ENCODE assay signal across 9 mouse cellular contexts in the genomic region with DNA sequence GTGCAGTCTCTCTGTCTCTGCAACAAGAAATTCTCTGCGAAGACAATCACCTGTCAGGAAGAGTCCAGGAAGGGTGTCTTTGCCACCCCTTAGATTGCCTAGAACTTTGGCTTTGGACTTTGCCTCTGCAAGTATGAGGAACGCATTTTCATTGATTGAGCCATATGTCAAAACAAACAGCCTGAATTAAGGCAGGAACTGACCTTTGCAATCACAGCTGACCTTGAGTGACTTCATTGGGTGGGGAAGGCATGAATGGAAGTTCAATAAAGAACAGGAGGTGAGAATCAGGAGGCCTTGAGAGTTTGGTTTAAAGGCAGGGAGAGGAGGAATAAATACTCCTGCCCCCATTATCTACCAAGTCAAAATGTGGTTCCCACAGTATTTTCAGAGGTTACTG. TPM values are rescaled to one million over a fixed set of nuclear protein-coding genes. Genes with fewer than 3 reads are reported as not detected.
DNase-seq lines count a peak whose midpoint lies in the region; ATAC-seq lines count a peak whose summit lies in the region.
"Had no signal": no experiment of that assay in that cellular context is flagged by ENCODE, and none has a peak within 500 bp of the region (broad histone marks: within the 10 kb centered on the region; RNA-seq: fewer than 3 reads in every experiment).

No protein-coding gene starts in this region.

- no peaks in the 10 kb centered on the region for H3K36me3 ChIP-seq in hindbrain, embryonic 14.5 days (replicated peaks; ENCODE audit: control insufficient read depth, insufficient read depth)
- no peaks in the 10 kb centered on the region for H3K36me3 ChIP-seq in midbrain, embryonic 10.5 days

- WGBS in hindbrain, embryonic 14.5 days = 68% methylated on average over 2 of the region's 2 CpGs
- WGBS in midbrain, embryonic 10.5 days = 68% methylated on average over 2 of the region's 2 CpGs

- DNase-seq in cerebellum, adult 9-10 months = peak; percentile 28
- no peak for DNase-seq in cerebellum, postnatal 4 days (ENCODE audit: low spot score in 2 of 2)
- DNase-seq in R1 (ENCODE audit: low read depth, low spot score) = peak; percentile 17
- DNase-seq in hindbrain, embryonic 14.5 days (ENCODE audit: low spot score) = no peak
- no peak for DNase-seq in midbrain, embryonic 10.5 days (ENCODE audit: low spot score)
- no peak for DNase-seq in embryo, embryonic 10 days (ENCODE audit: low spot score)
- no peak for DNase-seq in right cerebral cortex, adult 18-20 months
- DNase-seq: gastrocnemius, postnatal 14 days had no signal

- H3K9ac ChIP-seq in hindbrain, embryonic 14.5 days = peak overlapping the region; percentile 97; the same call in 1 of the 2 replicates

- H3K4me1 ChIP-seq in hindbrain, embryonic 14.5 days (replicated peaks; ENCODE audit: control insufficient read depth, insufficient read depth, low read length) = peaks cover 17% of the 10 kb centered on the region; the same call in 1 of the 2 replicates
- peaks cover 28% of the 10 kb centered on the region for H3K4me1 ChIP-seq in midbrain, embryonic 10.5 days

- no peaks in the 10 kb centered on the region for H3K27me3 ChIP-seq in hindbrain, embryonic 14.5 days (ENCODE audit: control insufficient read depth, insufficient read depth, low read length)
- H3K27me3 ChIP-seq in midbrain, embryonic 10.5 days (ENCODE audit: low read depth, poor library complexity, severe bottlenecking) = peaks cover 13% of the 10 kb centered on the region

- peak overlapping the region; percentile 67 for H3K4me2 ChIP-seq in hindbrain, embryonic 14.5 days (replicated peaks)

- no peak overlapping the region for H3K27ac ChIP-seq in hindbrain, embryonic 14.5 days
- no peak overlapping the region for H3K27ac ChIP-seq in midbrain, embryonic 10.5 days (replicated peaks)

- no peak for ATAC-seq in hindbrain, embryonic 14.5 days (ENCODE audit: low FRiP score)
- no peak for ATAC-seq in CD4-positive, CD25-positive, alpha-beta regulatory T cell, adult 4 months

- H3K4me3 ChIP-seq in hindbrain, embryonic 14.5 days (replicated peaks; ENCODE audit: low read length) = no peak overlapping the region
- peak overlapping the region; percentile 76; the same call in 1 of the 2 replicates for H3K4me3 ChIP-seq in midbrain, embryonic 10.5 days

- H3K9me3 ChIP-seq in hindbrain, embryonic 14.5 days (ENCODE audit: control insufficient read depth, low read length) = no peaks in the 10 kb centered on the region
- no peaks in the 10 kb centered on the region for H3K9me3 ChIP-seq in midbrain, embryonic 10.5 days (replicated peaks)

RNA-seq across cellular contexts. Expression of gene Cers6, which starts 0.8 kb away (rescaled TPM):
- polyA plus RNA-seq in hindbrain, embryonic 14.5 days (2014; fragmentation: Nextera tagmentation; extraction: Ambion mirVana) = 80.1 and 81.4 TPM in 2 replicates
- 18.7 and 21.5 TPM in 2 replicates for polyA plus RNA-seq in midbrain, embryonic 10.5 days (2016; fragmentation: Nextera tagmentation; extraction: Ambion mirVana)
- 1 to 10 TPM; 4.6 to 4.8 TPM for polyA plus RNA-seq in CD4-positive, CD25-positive, alpha-beta regulatory T cell, adult 4 months (2017; shearing (Covaris generic))

Comparison
In these comparisons a context has a peak if more than half of its experiments do, and no peak if none do; other contexts are left out.
1. DNase-seq: peak in cerebellum, adult 9-10 months (single experiment) and R1 (single experiment); none in cerebellum, postnatal 4 days (0 of 2), hindbrain, embryonic 14.5 days (single experiment), midbrain, embryonic 10.5 days (single experiment), embryo, embryonic 10 days (single experiment) and right cerebral cortex, adult 18-20 months (single experiment).